25 mouse cellular contexts compared by ENCODE assay signal in genomic region chr11:115919073-115919472, GRCm38 (mm10). TPM values are rescaled to one million over a fixed set of nuclear protein-coding genes. Genes with fewer than 3 reads are reported as not detected.
DNase-seq lines count a peak whose midpoint lies in the region; ATAC-seq and TF ChIP-seq lines count a peak whose summit lies in the region.
"Had no signal": no experiment of that assay in that cellular context is flagged by ENCODE, and none has a peak within 500 bp of the region (broad histone marks: within the 10 kb centered on the region; RNA-seq: fewer than 3 reads in every experiment).

No protein-coding gene starts in this region.

- no peak overlapping the region for H3K4me3 ChIP-seq in liver, adult 2 months (ENCODE audit: insufficient read depth, low read depth, low read length)
- no peak overlapping the region for H3K4me3 ChIP-seq in liver, embryonic 11.5 days (ENCODE audit: low read depth, low read length)
- no peak overlapping the region for H3K4me3 ChIP-seq in bone marrow, adult 2 months (replicated peaks; ENCODE audit: control insufficient read depth, low read depth, low read length)
- no peak overlapping the region for H3K4me3 ChIP-seq in liver, embryonic 16.5 days (ENCODE audit: low read depth, low read length)
- H3K4me3 ChIP-seq: embryonic facial prominence, embryonic 12.5 days; embryonic facial prominence, embryonic 15.5 days; gastrocnemius, adult 2 months had no signal

- no peaks in the 10 kb centered on the region for H3K4me1 ChIP-seq in liver, adult 2 months (ENCODE audit: control insufficient read depth, insufficient read depth, low read length)
- 0 out of 2 replicates have a peak, but pooled peaks cover 2% of the 10 kb centered on the region for H3K4me1 ChIP-seq in liver, embryonic 11.5 days (replicated peaks; ENCODE audit: control insufficient read depth, insufficient read depth, low read length)
- no peaks in the 10 kb centered on the region; the same call in 1 of the 2 replicates for H3K4me1 ChIP-seq in bone marrow, adult 2 months (ENCODE audit: control insufficient read depth, insufficient read depth, low read length)
- H3K4me1 ChIP-seq in liver, embryonic 16.5 days (ENCODE audit: control insufficient read depth, low read depth, low read length) = peaks cover 3% of the 10 kb centered on the region
- H3K4me1 ChIP-seq: embryonic facial prominence, embryonic 12.5 days; embryonic facial prominence, embryonic 15.5 days had no signal

- no peak for TF ChIP-seq CTCF in liver, adult 2 months (IDR thresholded peaks at IDR 0.05; ENCODE audit: low read depth, low read length)
- TF ChIP-seq CTCF in bone marrow, adult 2 months (IDR thresholded peaks at IDR 0.05; ENCODE audit: control insufficient read depth, insufficient read depth, low read length) = no peak

- 24% methylated on average over 5 of the region's 5 CpGs for WGBS in liver, adult 2 months
- 90% methylated on average over 5 of the region's 5 CpGs for WGBS in liver, embryonic 11.5 days
- WGBS in bone marrow, adult 2 months = 62% methylated on average over 5 of the region's 5 CpGs
- WGBS in liver, embryonic 16.5 days (ENCODE audit: insufficient replicate concordance) = 65% methylated on average over 5 of the region's 5 CpGs

- H3K79me2 ChIP-seq in liver, adult 2 months (ENCODE audit: control insufficient read depth, insufficient read depth, low read length) = no peaks in the 10 kb centered on the region

- H3K4me2 ChIP-seq in liver, embryonic 11.5 days = no peak overlapping the region
- no peak overlapping the region for H3K4me2 ChIP-seq in liver, embryonic 16.5 days (ENCODE audit: low read depth, low read length)
- H3K4me2 ChIP-seq: embryonic facial prominence, embryonic 12.5 days; embryonic facial prominence, embryonic 15.5 days; heart, embryonic 11.5 days; hindbrain, embryonic 14.5 days had no signal

- peak overlapping the region; percentile 14; the same call in 1 of the 2 replicates for H3K27ac ChIP-seq in liver, adult 2 months (replicated peaks; ENCODE audit: insufficient read depth, low read depth, low read length)
- no peak overlapping the region for H3K27ac ChIP-seq in liver, embryonic 11.5 days (ENCODE audit: low read depth, low read length)
- peak overlapping the region; percentile 22; the same call in 1 of the 2 replicates for H3K27ac ChIP-seq in bone marrow, adult 2 months (ENCODE audit: control insufficient read depth, insufficient read depth, low read depth, low read length, poor library complexity)
- H3K27ac ChIP-seq in liver, embryonic 16.5 days (ENCODE audit: low read length) = 0 out of 2 replicates have a peak overlapping the region, but pooled peaks have one; percentile 20
- H3K27ac ChIP-seq: embryonic facial prominence, embryonic 12.5 days; embryonic facial prominence, embryonic 15.5 days; gastrocnemius, adult 2 months; hindbrain, embryonic 14.5 days; hindbrain, postnatal 0 days had no signal

- H3K9ac ChIP-seq in liver, adult 2 months (ENCODE audit: low read depth, low read length) = no peak overlapping the region
- no peak overlapping the region for H3K9ac ChIP-seq in liver, embryonic 11.5 days (ENCODE audit: low read depth, low read length)
- H3K9ac ChIP-seq in liver, embryonic 16.5 days (ENCODE audit: low read depth, low read length) = no peak overlapping the region
- H3K9ac ChIP-seq: embryonic facial prominence, embryonic 12.5 days; embryonic facial prominence, embryonic 15.5 days; forebrain, postnatal 0 days; hindbrain, embryonic 14.5 days had no signal

- H3K27me3 ChIP-seq in liver, adult 2 months (ENCODE audit: control insufficient read depth, insufficient read depth, low read length) = no peaks in the 10 kb centered on the region
- no peaks in the 10 kb centered on the region for H3K27me3 ChIP-seq in liver, embryonic 11.5 days (replicated peaks; ENCODE audit: control insufficient read depth, insufficient read depth, low read length)
- H3K27me3 ChIP-seq in liver, embryonic 16.5 days (ENCODE audit: control insufficient read depth, insufficient read depth, low read depth, low read length) = no peaks in the 10 kb centered on the region
- H3K27me3 ChIP-seq: embryonic facial prominence, embryonic 12.5 days; embryonic facial prominence, embryonic 15.5 days had no signal

- DNase-seq in liver, adult 2 months (ENCODE audit: extremely low read depth, low read depth, low spot score) = peak; percentile 87
- no peak for DNase-seq in liver, embryonic 11.5 days (ENCODE audit: low spot score)
- no peak for DNase-seq in embryo, embryonic 10.5 days (ENCODE audit: low spot score)
- DNase-seq in spleen, postnatal 14 days (ENCODE audit: low spot score in 2 of 2) = no peak
- DNase-seq: adrenal gland, adult 8-10 months; adrenal gland, postnatal 25 days; cerebellum, adult 18-20 months; cerebellum, adult 9-10 months; cerebellum, postnatal 14 days; forebrain, postnatal 0 days; gastrocnemius, adult 2 months; gastrocnemius, postnatal 14 days; heart, adult 11 months; heart, postnatal 36 days had no signal

- no peak for ATAC-seq in liver, embryonic 11.5 days (replicated peaks; ENCODE audit: low FRiP score)
- peak; percentile 47; the same call in 1 of the 2 replicates for ATAC-seq in liver, embryonic 16.5 days (ENCODE audit: low read depth)
- ATAC-seq: activated CD4-positive, CD25-positive, alpha-beta regulatory T cell, adult 4 months; forebrain, embryonic 14.5 days; forebrain, postnatal 0 days; hindbrain, postnatal 0 days had no signal

- TF ChIP-seq POLR2A in liver, adult 2 months (IDR thresholded peaks at IDR 0.05; ENCODE audit: extremely low read depth, insufficient read depth, low read length) = no peak
- no peak for TF ChIP-seq POLR2A in bone marrow, adult 2 months (IDR thresholded peaks at IDR 0.05; ENCODE audit: borderline replicate concordance, control insufficient read depth, low read depth, low read length)

- no peaks in the 10 kb centered on the region for H3K9me3 ChIP-seq in liver, embryonic 11.5 days (ENCODE audit: control insufficient read depth, low read length)
- H3K9me3 ChIP-seq in liver, embryonic 16.5 days (replicated peaks; ENCODE audit: control insufficient read depth, low read length) = no peaks in the 10 kb centered on the region
- H3K9me3 ChIP-seq: embryonic facial prominence, embryonic 12.5 days; embryonic facial prominence, embryonic 15.5 days had no signal

- peaks cover 15% of the 10 kb centered on the region; the same call in 1 of the 2 replicates for H3K36me3 ChIP-seq in liver, adult 2 months (ENCODE audit: control insufficient read depth, insufficient read depth, low read length)
- peaks cover 21% of the 10 kb centered on the region for H3K36me3 ChIP-seq in liver, embryonic 11.5 days (ENCODE audit: control insufficient read depth, insufficient read depth, low read length)
- peaks cover 2% of the 10 kb centered on the region; the same call in 1 of the 2 replicates for H3K36me3 ChIP-seq in liver, embryonic 16.5 days (ENCODE audit: control insufficient read depth, insufficient read depth)

RNA-seq across cellular contexts. Expression of gene Smim6, which starts 7.3 kb away (rescaled TPM):
- 0.54 and 0.55 TPM in 2 replicates for total RNA-seq in liver, adult 2 months (2014; rRNA removed)
- 0.38 and 0.71 TPM in 2 replicates for polyA plus RNA-seq in liver, adult 2 months (2012; rRNA removed)
- polyA plus RNA-seq in liver, embryonic 11.5 days (2014; fragmentation: Nextera tagmentation; extraction: Ambion mirVana) = 3.5 and 3.6 TPM in 2 replicates
- 4.4 and 13.1 TPM in 2 replicates for polyA plus RNA-seq in bone marrow, adult 2 months (2011; ENCODE audit: insufficient read depth, insufficient read length, low replicate concordance, missing spikeins)
- 2.7 and 3.1 TPM in 2 replicates for polyA plus RNA-seq in liver, embryonic 16.5 days (2015; fragmentation: Nextera tagmentation; extraction: Ambion mirVana)
- total RNA-seq: adrenal gland, adult 8-10 months; adrenal gland, postnatal 25 days; forebrain, postnatal 0 days; gastrocnemius, adult 2 months; gastrocnemius, postnatal 14 days; heart, adult 8-10 months; hindbrain, postnatal 0 days had no signal
- polyA plus RNA-seq: frontal cortex, adult 2 months; hindbrain, embryonic 14.5 days had no signal

RNA-seq across cellular contexts. Expression of gene Sap30bp, which starts 14.0 kb away (rescaled TPM):
- 12.8 and 16.0 TPM in 2 replicates for total RNA-seq in liver, adult 2 months (2014; rRNA removed)
- polyA plus RNA-seq in liver, adult 2 months (2012; rRNA removed) = 11.2 and 12.7 TPM in 2 replicates
- 36.5 and 39.9 TPM in 2 replicates for polyA plus RNA-seq in liver, embryonic 11.5 days (2014; fragmentation: Nextera tagmentation; extraction: Ambion mirVana)
- polyA plus RNA-seq in bone marrow, adult 2 months (2011; ENCODE audit: insufficient read depth, insufficient read length, low replicate concordance, missing spikeins) = 12.8 and 21.7 TPM in 2 replicates
- 13.6 and 16.2 TPM in 2 replicates for polyA plus RNA-seq in liver, embryonic 16.5 days (2015; fragmentation: Nextera tagmentation; extraction: Ambion mirVana)

RNA-seq across cellular contexts. Expression of gene Recql5, which starts 14.2 kb away (rescaled TPM):
- 6.0 and 8.2 TPM in 2 replicates for total RNA-seq in liver, adult 2 months (2014; rRNA removed)
- 10.0 and 12.3 TPM in 2 replicates for polyA plus RNA-seq in liver, adult 2 months (2012; rRNA removed)
- polyA plus RNA-seq in liver, embryonic 11.5 days (2014; fragmentation: Nextera tagmentation; extraction: Ambion mirVana) = 19.8 and 22.9 TPM in 2 replicates
- 17.4 and 40.9 TPM in 2 replicates for polyA plus RNA-seq in bone marrow, adult 2 months (2011; ENCODE audit: insufficient read depth, insufficient read length, low replicate concordance, missing spikeins)
- polyA plus RNA-seq in liver, embryonic 16.5 days (2015; fragmentation: Nextera tagmentation; extraction: Ambion mirVana) = 7.9 and 8.9 TPM in 2 replicates

RNA-seq across cellular contexts. Expression of gene Smim5, which starts 19.3 kb away (rescaled TPM):
- 0.13 TPM in 1 of 2 replicates, not detected in the other for total RNA-seq in liver, adult 2 months (2014; rRNA removed)
- 0.14 and 0.38 TPM in 2 replicates for polyA plus RNA-seq in liver, adult 2 months (2012; rRNA removed)
- polyA plus RNA-seq in liver, embryonic 11.5 days (2014; fragmentation: Nextera tagmentation; extraction: Ambion mirVana) = 39.5 and 45.9 TPM in 2 replicates
- 44.8 and 74.9 TPM in 2 replicates for polyA plus RNA-seq in bone marrow, adult 2 months (2011; ENCODE audit: insufficient read depth, insufficient read length, low replicate concordance, missing spikeins)
- polyA plus RNA-seq in liver, embryonic 16.5 days (2015; fragmentation: Nextera tagmentation; extraction: Ambion mirVana) = 29.5 and 30.1 TPM in 2 replicates

RNA-seq across cellular contexts. Expression of gene Itgb4, which starts 55.4 kb away (rescaled TPM):
- total RNA-seq in liver, adult 2 months (2014; rRNA removed) = 0.34 and 0.65 TPM in 2 replicates
- 0.18 and 0.25 TPM in 2 replicates for polyA plus RNA-seq in liver, adult 2 months (2012; rRNA removed)
- polyA plus RNA-seq in liver, embryonic 11.5 days (2014; fragmentation: Nextera tagmentation; extraction: Ambion mirVana) = 0.60 and 0.77 TPM in 2 replicates
- polyA plus RNA-seq in bone marrow, adult 2 months (2011; ENCODE audit: insufficient read depth, insufficient read length, low replicate concordance, missing spikeins) = 0.47 and 1.7 TPM in 2 replicates
- 0.14 and 0.40 TPM in 2 replicates for polyA plus RNA-seq in liver, embryonic 16.5 days (2015; fragmentation: Nextera tagmentation; extraction: Ambion mirVana)
- polyA plus RNA-seq: activated CD4-positive, CD25-positive, alpha-beta regulatory T cell, adult 4 months had no signal
